Comparison of ENCODE assay signal across 26 mouse cellular contexts in the genomic region with DNA sequence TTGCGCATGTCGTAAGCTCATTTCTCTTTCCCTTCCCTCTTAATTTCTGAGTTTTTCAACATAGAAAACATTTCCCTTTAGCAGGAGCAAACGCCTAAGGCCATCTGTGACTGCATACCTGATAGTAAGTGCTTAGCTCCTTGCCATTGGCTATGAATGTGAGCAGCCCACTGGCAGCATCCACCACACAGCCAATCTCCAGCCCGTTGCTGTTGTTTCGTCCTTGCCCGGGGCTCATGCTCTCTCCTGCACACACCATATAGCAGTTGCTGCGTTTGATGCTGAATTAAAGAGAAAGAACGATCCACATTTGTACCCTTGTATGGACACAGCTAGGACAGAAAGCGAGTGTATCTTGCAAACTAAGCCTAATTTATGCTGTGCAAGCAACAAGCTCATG.
"Had no signal": no experiment of that assay in that cellular context is flagged by ENCODE, and none has a peak within 500 bp of the region (broad histone marks: within the 10 kb centered on the region; RNA-seq: fewer than 3 reads in every experiment).

No protein-coding gene starts in this region.

- DNase-seq: gastrocnemius, adult 2 months; gastrocnemius, postnatal 10 days; gastrocnemius, postnatal 25 days; heart, adult 2 months; heart, postnatal 14 days; heart, postnatal 36 days; kidney, adult 18-20 months; kidney, adult 8-10 months; kidney, postnatal 10 days; kidney, postnatal 25 days; kidney, postnatal 4 days; liver had no signal

- H3K4me2 ChIP-seq: heart, embryonic 11.5 days; heart, embryonic 13.5 days; heart, embryonic 15.5 days; hindbrain, embryonic 12.5 days; hindbrain, embryonic 14.5 days; intestine, embryonic 15.5 days; limb, embryonic 12.5 days had no signal

- H3K36me3 ChIP-seq: hindbrain, embryonic 10.5 days; hindbrain, embryonic 12.5 days; intestine, embryonic 15.5 days; limb, embryonic 10.5 days; limb, embryonic 12.5 days had no signal

- H3K27ac ChIP-seq: gastrocnemius, adult 2 months; heart, adult 2 months; heart, embryonic 13.5 days; heart, embryonic 15.5 days; hindbrain, embryonic 10.5 days; hindbrain, embryonic 12.5 days; hindbrain, embryonic 14.5 days; intestine, embryonic 15.5 days; layer of hippocampus, adult 2 months; left cerebral cortex, adult 2 months; limb, embryonic 10.5 days; limb, embryonic 12.5 days had no signal

- H3K27me3 ChIP-seq: heart, embryonic 13.5 days; heart, embryonic 15.5 days; hindbrain, embryonic 12.5 days; intestine, embryonic 15.5 days; limb, embryonic 12.5 days had no signal

- H3K4me1 ChIP-seq: heart, embryonic 13.5 days; heart, embryonic 15.5 days; hindbrain, embryonic 10.5 days; hindbrain, embryonic 12.5 days; intestine, embryonic 15.5 days; limb, embryonic 10.5 days; limb, embryonic 12.5 days had no signal

- H3K9ac ChIP-seq: heart, embryonic 13.5 days; heart, embryonic 15.5 days; hindbrain, embryonic 12.5 days; hindbrain, embryonic 14.5 days; intestine, embryonic 15.5 days; limb, embryonic 12.5 days had no signal

- H3K9me3 ChIP-seq: heart, embryonic 13.5 days; heart, embryonic 15.5 days; hindbrain, embryonic 10.5 days; hindbrain, embryonic 12.5 days; intestine, embryonic 15.5 days; limb, embryonic 10.5 days; limb, embryonic 12.5 days had no signal

- H3K4me3 ChIP-seq: gastrocnemius, adult 2 months; heart, adult 2 months; heart, embryonic 13.5 days; heart, embryonic 15.5 days; hindbrain, embryonic 10.5 days; hindbrain, embryonic 12.5 days; intestine, embryonic 15.5 days; layer of hippocampus, adult 2 months; left cerebral cortex, adult 2 months; limb, embryonic 10.5 days; limb, embryonic 12.5 days had no signal

- ATAC-seq: hindbrain, embryonic 16.5 days; inflammation-experienced regulatory T-cells, adult 6 months; intestine, embryonic 15.5 days; intestine, postnatal 0 days had no signal
